Mouse (Mus musculus): ENCODE data around the gene Syt1. TPM values are rescaled to one million over a fixed set of nuclear protein-coding genes. Genes with fewer than 3 reads are reported as not detected.

Syt1 gene
- polyA plus RNA-seq, 1 experiment from 2014 or later, result 4.5 TPM

DNA sequence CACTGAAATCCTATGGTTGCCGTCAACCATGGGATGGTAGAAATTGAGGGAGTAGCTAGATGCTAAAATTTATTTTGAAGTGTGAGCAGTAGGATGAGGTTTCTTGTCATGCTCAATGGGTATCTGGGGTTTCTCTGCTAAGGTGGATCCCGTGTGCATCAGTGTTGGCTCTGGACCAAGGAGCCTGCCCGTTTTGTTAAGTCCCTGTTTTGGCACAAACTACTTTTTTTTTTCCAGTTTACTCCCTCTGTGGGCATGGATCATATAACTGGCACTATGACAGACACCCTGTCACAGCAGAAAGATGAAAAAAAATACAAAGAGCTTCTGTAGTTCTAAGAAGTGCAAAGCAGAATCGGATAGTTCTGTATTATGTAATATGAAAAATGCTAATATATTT, 212.0 kb downstream of the Syt1 start:
- no peak overlapping the region for H3K9ac ChIP-seq (ENCODE audit: low read depth, low read length)
- no peak overlapping the region for H3K4me3 ChIP-seq (ENCODE audit: low read depth, low read length)
- no peaks in the 10 kb centered on the region for H3K27me3 ChIP-seq (replicated peaks; ENCODE audit: control insufficient read depth, insufficient read depth, low read length)
- H3K9me3 ChIP-seq (ENCODE audit: control insufficient read depth), result no peaks in the 10 kb centered on the region
- no peak overlapping the region for H3K4me2 ChIP-seq (replicated peaks; ENCODE audit: low read depth)
- no peak for ATAC-seq
- TF ChIP-seq CTCF (IDR thresholded peaks at IDR 0.05; ENCODE audit: low read depth), result no peak
- no peaks in the 10 kb centered on the region for H3K36me3 ChIP-seq (ENCODE audit: control insufficient read depth, insufficient read depth)
- no peak overlapping the region for H3K27ac ChIP-seq (ENCODE audit: low read depth, low read length)
- WGBS, result 76% methylated on average over 4 of the region's 4 CpGs
- no peaks in the 10 kb centered on the region for H3K4me1 ChIP-seq (replicated peaks; ENCODE audit: control insufficient read depth, insufficient read depth, low read length)

DNA sequence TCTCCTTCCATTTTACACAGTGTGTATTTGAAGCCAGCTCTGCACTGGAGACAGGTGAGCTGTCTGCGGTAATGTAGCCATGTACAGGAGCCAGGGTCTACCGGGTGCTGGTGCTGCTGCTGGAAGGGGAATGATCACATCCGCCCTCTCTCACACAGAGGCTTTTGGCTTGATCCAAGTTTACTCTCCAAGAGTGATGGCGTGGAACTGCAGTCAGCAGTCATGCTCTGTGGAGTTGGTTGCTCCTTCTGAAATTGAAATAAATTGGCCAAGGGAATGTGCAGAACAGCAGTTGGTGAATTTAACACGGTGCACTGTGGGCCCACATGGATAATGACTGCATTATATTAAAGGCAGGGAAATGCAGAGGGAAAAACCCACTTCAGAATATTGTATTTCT, 228.0 kb downstream of the Syt1 start:
- no peak for TF ChIP-seq CTCF (IDR thresholded peaks at IDR 0.05; ENCODE audit: low read depth)
- Histone ChIP-seq H3K27me3 (replicated peaks; ENCODE audit: control insufficient read depth, insufficient read depth, low read length) (no peaks in the 10 kb centered on the region), H3K27ac (ENCODE audit: low read depth, low read length) (no peak overlapping the region), H3K9me3 (ENCODE audit: control insufficient read depth) (no peaks in the 10 kb centered on the region), H3K4me1 (replicated peaks; ENCODE audit: control insufficient read depth, insufficient read depth, low read length) (no peaks in the 10 kb centered on the region), H3K4me2 (replicated peaks; ENCODE audit: low read depth) (no peak overlapping the region), H3K9ac (ENCODE audit: low read depth, low read length) (no peak overlapping the region), H3K4me3 (ENCODE audit: low read depth, low read length) (no peak overlapping the region), H3K36me3 (ENCODE audit: control insufficient read depth, insufficient read depth) (no peaks in the 10 kb centered on the region)
- no peak for ATAC-seq
- 87% methylated on average over 5 of the region's 5 CpGs for WGBS

DNA sequence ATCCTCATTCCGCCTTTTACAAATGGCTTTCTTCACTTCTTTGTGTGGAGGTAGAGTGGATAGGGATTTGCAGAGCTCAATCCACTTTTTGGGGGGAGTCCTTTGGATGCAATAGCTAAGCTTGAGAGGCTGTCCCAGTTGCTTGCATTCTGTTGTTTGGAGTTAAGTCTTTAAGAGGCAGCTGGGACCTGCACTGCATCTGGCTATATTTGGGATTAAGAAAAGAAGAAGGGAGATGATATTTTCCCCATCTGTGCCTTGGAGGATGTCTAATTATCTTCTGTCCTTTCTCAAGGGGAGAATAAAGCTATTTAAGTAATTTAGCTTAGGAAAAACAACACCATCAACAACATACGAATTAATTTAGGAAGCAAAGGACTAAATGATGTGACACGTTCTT, 230.2 kb downstream of the Syt1 start:
- 85% methylated on average over 3 of the region's 3 CpGs for WGBS
- TF ChIP-seq CTCF (IDR thresholded peaks at IDR 0.05; ENCODE audit: low read depth), result no peak
- no peaks in the 10 kb centered on the region for H3K9me3 ChIP-seq (ENCODE audit: control insufficient read depth)

DNA sequence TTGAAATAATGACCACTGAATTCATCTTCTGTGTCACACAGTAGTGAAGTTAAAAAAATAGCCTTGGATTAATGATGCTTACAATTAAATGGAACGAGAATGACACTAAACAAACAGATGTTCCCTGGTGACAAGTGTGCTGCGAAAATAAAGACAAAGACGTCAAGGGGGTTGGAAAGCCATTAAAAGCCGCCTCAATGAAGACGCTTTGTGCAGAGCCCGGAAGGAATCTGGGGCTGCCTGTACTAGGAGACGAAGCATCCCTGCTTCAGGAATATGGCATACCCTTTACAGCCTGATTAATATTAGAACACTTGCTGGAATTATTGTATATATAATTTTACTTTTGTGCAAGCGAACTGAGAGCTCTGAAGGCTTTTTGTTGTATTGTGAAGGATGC, 234.0 kb downstream of the Syt1 start:
- no peak for TF ChIP-seq CTCF (IDR thresholded peaks at IDR 0.05; ENCODE audit: low read depth)
- Histone ChIP-seq H3K27me3 (replicated peaks; ENCODE audit: control insufficient read depth, insufficient read depth, low read length) (no peaks in the 10 kb centered on the region), H3K9me3 (ENCODE audit: control insufficient read depth) (no peaks in the 10 kb centered on the region), H3K36me3 (ENCODE audit: control insufficient read depth, insufficient read depth) (no peaks in the 10 kb centered on the region), H3K4me1 (replicated peaks; ENCODE audit: control insufficient read depth, insufficient read depth, low read length) (no peaks in the 10 kb centered on the region), H3K4me2 (replicated peaks; ENCODE audit: low read depth) (no peak overlapping the region), H3K27ac (ENCODE audit: low read depth, low read length) (no peak overlapping the region), H3K4me3 (ENCODE audit: low read depth, low read length) (no peak overlapping the region), H3K9ac (ENCODE audit: low read depth, low read length) (no peak overlapping the region)
- no peak for ATAC-seq
- WGBS, result 68% methylated on average over 8 of the region's 8 CpGs

More for the DNA sequence above, 230.2 kb downstream of the Syt1 start:
- ATAC-seq, result no peak
- Histone ChIP-seq H3K4me3 (ENCODE audit: low read depth, low read length) (no peak overlapping the region), H3K27ac (ENCODE audit: low read depth, low read length) (no peak overlapping the region), H3K36me3 (ENCODE audit: control insufficient read depth, insufficient read depth) (no peaks in the 10 kb centered on the region), H3K9ac (ENCODE audit: low read depth, low read length) (no peak overlapping the region), H3K4me2 (replicated peaks; ENCODE audit: low read depth) (no peak overlapping the region), H3K27me3 (replicated peaks; ENCODE audit: control insufficient read depth, insufficient read depth, low read length) (no peaks in the 10 kb centered on the region), H3K4me1 (replicated peaks; ENCODE audit: control insufficient read depth, insufficient read depth, low read length) (no peaks in the 10 kb centered on the region)

DNA sequence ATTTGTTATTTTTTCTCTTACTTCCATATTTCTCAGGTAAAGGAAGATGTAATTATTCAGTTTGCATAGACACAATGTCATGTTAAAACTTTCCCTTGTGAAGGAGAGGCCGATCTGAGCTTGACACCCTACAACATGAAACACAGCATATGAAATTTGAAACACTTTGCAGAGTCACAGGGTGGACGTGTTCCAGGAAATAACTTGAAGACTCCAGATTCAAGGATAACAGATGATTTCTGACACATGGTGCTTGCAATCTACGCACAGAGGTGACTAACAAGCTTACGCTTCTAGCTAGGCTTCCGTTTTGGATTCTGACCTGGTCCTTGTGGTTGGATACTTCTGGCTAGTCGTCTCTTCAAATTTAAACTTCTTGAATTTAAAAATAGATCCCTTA, 239.7 kb downstream of the Syt1 start:
- TF ChIP-seq CTCF (IDR thresholded peaks at IDR 0.05; ENCODE audit: low read depth), result no peak
- Histone ChIP-seq H3K4me2 (replicated peaks; ENCODE audit: low read depth) (no peak overlapping the region), H3K4me1 (replicated peaks; ENCODE audit: control insufficient read depth, insufficient read depth, low read length) (no peaks in the 10 kb centered on the region), H3K27ac (ENCODE audit: low read depth, low read length) (no peak overlapping the region), H3K27me3 (replicated peaks; ENCODE audit: control insufficient read depth, insufficient read depth, low read length) (no peaks in the 10 kb centered on the region), H3K9ac (ENCODE audit: low read depth, low read length) (no peak overlapping the region), H3K4me3 (ENCODE audit: low read depth, low read length) (no peak overlapping the region), H3K36me3 (ENCODE audit: control insufficient read depth, insufficient read depth) (no peaks in the 10 kb centered on the region), H3K9me3 (ENCODE audit: control insufficient read depth) (no peaks in the 10 kb centered on the region)
- no peak for ATAC-seq
- WGBS, result 74% methylated on average over 6 of the region's 6 CpGs

- no peak for ATAC-seq
- H3K9ac ChIP-seq (ENCODE audit: low read depth, low read length), result no peak overlapping the region
- no peak overlapping the region for H3K27ac ChIP-seq (ENCODE audit: low read depth, low read length)
- no peak for TF ChIP-seq CTCF (IDR thresholded peaks at IDR 0.05; ENCODE audit: low read depth)
- H3K4me1 ChIP-seq (replicated peaks; ENCODE audit: control insufficient read depth, insufficient read depth, low read length), result no peaks in the 10 kb centered on the region
- no peak overlapping the region for H3K4me3 ChIP-seq (ENCODE audit: low read depth, low read length)
- H3K27me3 ChIP-seq (replicated peaks; ENCODE audit: control insufficient read depth, insufficient read depth, low read length), result no peaks in the 10 kb centered on the region
- H3K36me3 ChIP-seq (ENCODE audit: control insufficient read depth, insufficient read depth), result no peaks in the 10 kb centered on the region
- H3K9me3 ChIP-seq (ENCODE audit: control insufficient read depth), result no peaks in the 10 kb centered on the region
- no peak overlapping the region for H3K4me2 ChIP-seq (replicated peaks; ENCODE audit: low read depth)
Observed at GRCm38 (mm10) chr10:108765564-108765963, 245.2 kb downstream of the Syt1 start.

DNA sequence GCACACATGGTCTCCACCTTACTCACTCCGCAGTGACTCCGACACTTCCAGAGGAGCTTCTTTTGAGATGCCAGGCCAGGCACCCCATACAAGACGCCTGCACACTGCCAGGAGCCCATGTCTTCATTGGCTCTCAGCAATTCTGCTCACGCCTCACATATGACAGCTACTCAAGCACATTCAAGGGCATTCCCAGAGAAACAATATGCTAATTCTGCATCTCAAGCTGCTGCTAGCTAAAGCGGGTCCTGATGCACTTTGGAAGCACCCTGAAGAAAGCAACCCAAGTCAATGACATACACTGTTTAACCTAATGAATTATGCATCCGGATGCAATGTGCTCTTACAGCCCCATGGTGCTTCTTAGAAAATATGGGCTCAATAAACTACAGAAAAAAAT, 247.1 kb downstream of the Syt1 start:
- Histone ChIP-seq H3K27me3 (replicated peaks; ENCODE audit: control insufficient read depth, insufficient read depth, low read length) (no peaks in the 10 kb centered on the region), H3K27ac (ENCODE audit: low read depth, low read length) (no peak overlapping the region), H3K36me3 (ENCODE audit: control insufficient read depth, insufficient read depth) (no peaks in the 10 kb centered on the region), H3K9me3 (ENCODE audit: control insufficient read depth) (no peaks in the 10 kb centered on the region), H3K4me1 (replicated peaks; ENCODE audit: control insufficient read depth, insufficient read depth, low read length) (no peaks in the 10 kb centered on the region), H3K9ac (ENCODE audit: low read depth, low read length) (no peak overlapping the region), H3K4me3 (ENCODE audit: low read depth, low read length) (no peak overlapping the region), H3K4me2 (replicated peaks; ENCODE audit: low read depth) (no peak overlapping the region)
- no peak for TF ChIP-seq CTCF (IDR thresholded peaks at IDR 0.05; ENCODE audit: low read depth)
- ATAC-seq, result no peak
- 86% methylated on average over 6 of the region's 6 CpGs for WGBS

Measured in intestine, postnatal 0 days (tissue).